Mouse (Mus musculus): Measurements from ENCODE around the gene Appl1. TPM values are rescaled to one million over a fixed set of nuclear protein-coding genes. Genes with fewer than 3 reads are reported as not detected.
"Not testable (repeated sequence)": the region's sequence is repeated elsewhere in the genome, so short reads cannot be mapped to it uniquely, and the experiment has no call there.

The Appl1 gene
- polyA plus RNA-seq, 1 experiment from 2014 or later: 45.9 TPM

DNA sequence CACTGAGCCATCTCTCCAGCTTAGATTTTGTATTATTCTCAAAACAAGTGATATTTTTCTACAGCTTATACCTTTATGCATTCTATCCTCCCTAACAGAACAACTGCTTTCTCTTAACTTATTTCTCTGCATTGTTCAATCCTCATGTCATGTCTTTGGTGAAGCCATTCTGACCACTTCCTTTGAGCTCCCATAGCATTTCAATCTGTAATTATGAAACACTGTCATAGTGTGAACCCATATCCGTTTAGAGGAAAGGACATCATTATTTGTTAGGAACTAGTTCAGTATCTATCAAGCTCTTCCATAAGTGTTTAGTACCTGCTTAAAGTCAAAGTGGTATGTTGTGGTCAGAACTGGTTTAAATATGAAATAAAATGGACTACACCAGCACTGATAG is 10.5 kb downstream of the Appl1 start:
- Histone ChIP-seq H3K27ac (replicated peaks; ENCODE audit: low read depth, low read length) (no peak overlapping the region), H3K9ac (replicated peaks; ENCODE audit: low read length) (no peak overlapping the region), H3K4me3 (ENCODE audit: low read depth, low read length) (no peak overlapping the region), H3K27me3 (ENCODE audit: control insufficient read depth, insufficient read depth, low read length) (no peaks in the 10 kb centered on the region), H3K36me3 (replicated peaks; ENCODE audit: control insufficient read depth, insufficient read depth, low read depth, low read length) (no peaks in the 10 kb centered on the region; the same call in 1 of the 2 replicates), H3K4me2 (ENCODE audit: low read depth, low read length) (no peak overlapping the region), H3K4me1 (ENCODE audit: control insufficient read depth, insufficient read depth, low read length) (no peaks in the 10 kb centered on the region), H3K9me3 (replicated peaks; ENCODE audit: control insufficient read depth, low read length) (no peaks in the 10 kb centered on the region)
- ATAC-seq (replicated peaks; ENCODE audit: insufficient number of reproducible peaks, low FRiP score, low TSS enrichment, low read depth) (no peak), DNase-seq (ENCODE audit: low spot score) (no peak)
- WGBS: 93% methylated on average over 1 of the region's 1 CpGs

DNA sequence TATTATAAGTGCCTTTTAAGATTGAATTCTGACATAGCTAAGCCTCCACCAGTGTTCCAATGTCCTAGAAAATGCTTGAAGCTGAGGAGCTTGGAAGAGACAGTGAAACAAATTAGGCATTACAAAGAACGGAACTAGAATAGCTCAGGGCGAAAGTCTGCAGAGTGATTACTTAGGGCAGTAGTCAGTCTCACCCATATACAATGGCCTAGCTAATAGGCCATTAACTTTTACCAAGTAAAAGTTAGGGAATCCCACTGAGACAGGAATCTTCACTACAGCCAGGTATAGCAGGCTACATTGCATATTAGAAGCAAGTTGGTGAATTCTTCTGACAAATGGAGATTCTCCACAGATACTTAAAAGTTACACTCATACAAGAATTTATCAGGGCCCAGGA is 14.9 kb downstream of the Appl1 start:
- H3K36me3 ChIP-seq (replicated peaks; ENCODE audit: control insufficient read depth, insufficient read depth, low read depth, low read length); ATAC-seq (replicated peaks; ENCODE audit: insufficient number of reproducible peaks, low FRiP score, low TSS enrichment, low read depth); H3K4me2 ChIP-seq (ENCODE audit: low read depth, low read length); H3K9me3 ChIP-seq (replicated peaks; ENCODE audit: control insufficient read depth, low read length); H3K27ac ChIP-seq (replicated peaks; ENCODE audit: low read depth, low read length); H3K4me1 ChIP-seq (ENCODE audit: control insufficient read depth, insufficient read depth, low read length); H3K27me3 ChIP-seq (ENCODE audit: control insufficient read depth, insufficient read depth, low read length); DNase-seq (ENCODE audit: low spot score); H3K4me3 ChIP-seq (ENCODE audit: low read depth, low read length); H3K9ac ChIP-seq (replicated peaks; ENCODE audit: low read length): not testable (repeated sequence)
- 92% methylated on average over 2 of the region's 2 CpGs for WGBS

DNA sequence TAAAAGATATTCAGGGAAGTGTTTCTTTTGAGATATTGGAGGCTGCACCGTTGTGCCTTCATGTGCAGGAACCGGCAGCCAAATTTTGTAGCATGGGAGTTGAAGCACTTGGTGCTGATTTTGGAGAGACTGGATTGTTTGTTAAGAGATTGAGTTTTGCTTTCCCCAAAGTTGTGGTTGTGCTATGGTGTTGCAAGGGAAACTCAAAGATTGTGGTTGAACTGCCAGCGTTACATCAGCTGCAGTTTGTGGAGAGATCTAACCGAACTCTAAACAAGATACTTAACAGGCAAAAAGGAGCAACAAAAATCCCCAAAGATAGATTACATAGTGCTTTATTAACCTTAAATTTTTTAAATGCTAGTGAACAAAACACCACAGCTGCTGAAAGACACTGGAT is 35.5 kb downstream of the Appl1 start:
- no peak overlapping the region for H3K9ac ChIP-seq (replicated peaks; ENCODE audit: low read length)
- ATAC-seq (replicated peaks; ENCODE audit: insufficient number of reproducible peaks, low FRiP score, low TSS enrichment, low read depth): no peak

DNA sequence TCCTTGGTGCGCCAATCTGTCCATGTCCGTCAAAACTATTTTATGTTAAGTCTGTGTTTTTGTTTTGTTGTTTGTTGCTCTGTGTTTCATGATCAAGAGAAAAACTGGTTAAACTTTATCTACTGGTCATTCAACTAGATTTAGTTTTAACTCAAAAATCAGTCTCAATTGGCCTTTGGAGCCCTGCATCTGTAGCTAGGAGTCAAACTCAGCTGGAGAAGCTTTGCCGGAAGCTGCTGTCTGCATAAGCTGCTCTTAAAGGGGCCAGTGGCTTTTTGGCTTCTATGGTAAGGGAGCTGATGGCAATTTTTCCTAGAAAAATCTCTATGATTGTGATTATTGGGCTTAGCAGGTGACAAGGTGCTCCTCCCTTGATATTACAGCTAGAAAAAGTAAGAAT is 36.1 kb downstream of the Appl1 start:
- no peak for ATAC-seq (replicated peaks; ENCODE audit: insufficient number of reproducible peaks, low FRiP score, low TSS enrichment, low read depth)
- H3K4me2 ChIP-seq (ENCODE audit: low read depth, low read length): no peak overlapping the region

More for the DNA sequence above, 35.5 kb downstream of the Appl1 start:
- no peaks in the 10 kb centered on the region for H3K27me3 ChIP-seq (ENCODE audit: control insufficient read depth, insufficient read depth, low read length)
- H3K4me1 ChIP-seq (ENCODE audit: control insufficient read depth, insufficient read depth, low read length): no peaks in the 10 kb centered on the region
- H3K27ac ChIP-seq (replicated peaks; ENCODE audit: low read depth, low read length): no peak overlapping the region
- no peak overlapping the region for H3K4me3 ChIP-seq (ENCODE audit: low read depth, low read length)
- no peak overlapping the region for H3K4me2 ChIP-seq (ENCODE audit: low read depth, low read length)
- no peaks in the 10 kb centered on the region for H3K36me3 ChIP-seq (replicated peaks; ENCODE audit: control insufficient read depth, insufficient read depth, low read depth, low read length)
- DNase-seq (ENCODE audit: low spot score): no peak
- no peaks in the 10 kb centered on the region for H3K9me3 ChIP-seq (replicated peaks; ENCODE audit: control insufficient read depth, low read length)
- WGBS: 93% methylated on average over 4 of the region's 4 CpGs

DNA sequence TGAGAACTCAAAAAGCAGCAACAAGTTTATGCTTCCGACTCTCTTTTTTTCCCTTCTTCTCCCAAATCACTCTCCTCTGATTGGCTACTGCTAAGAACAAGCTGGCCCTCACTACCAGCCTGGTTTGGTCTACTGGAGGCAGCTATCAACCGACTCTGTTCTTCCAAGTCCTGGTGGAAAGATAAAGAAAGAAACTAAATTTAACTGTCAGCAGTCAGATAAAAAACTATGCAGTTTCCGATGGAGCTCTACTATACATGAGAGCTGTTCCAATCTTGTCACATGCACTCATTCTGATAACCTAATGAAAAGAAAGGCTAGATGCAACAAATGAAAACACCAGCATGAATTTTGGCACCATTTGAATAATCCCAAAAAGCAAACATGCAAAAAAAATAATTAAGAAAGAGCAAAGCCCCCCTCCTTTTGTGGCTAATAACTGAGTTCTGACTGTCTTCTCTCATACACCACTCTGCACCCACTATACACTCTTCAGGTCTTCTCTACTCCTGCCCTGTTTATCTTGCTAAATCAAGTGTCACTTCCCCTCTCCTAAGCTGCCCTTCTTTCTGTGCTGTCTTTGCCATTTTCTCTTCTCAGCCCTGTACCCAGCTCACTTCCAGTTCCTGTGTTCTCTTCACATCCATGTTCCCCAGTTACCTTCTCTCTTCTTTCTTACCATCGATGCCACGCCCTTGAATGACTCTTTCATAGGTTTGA is 47.2 kb downstream of the Appl1 start:
- H3K4me3 ChIP-seq (ENCODE audit: low read depth, low read length): no peak overlapping the region
- WGBS: 90% methylated on average over 5 of the region's 5 CpGs

More for the DNA sequence above, 36.1 kb downstream of the Appl1 start:
- DNase-seq (ENCODE audit: low spot score): no peak
- WGBS: 93% methylated on average over 3 of the region's 3 CpGs
- Histone ChIP-seq H3K27me3 (ENCODE audit: control insufficient read depth, insufficient read depth, low read length) (no peaks in the 10 kb centered on the region), H3K9ac (replicated peaks; ENCODE audit: low read length) (no peak overlapping the region), H3K4me1 (ENCODE audit: control insufficient read depth, insufficient read depth, low read length) (no peaks in the 10 kb centered on the region), H3K27ac (replicated peaks; ENCODE audit: low read depth, low read length) (no peak overlapping the region), H3K9me3 (replicated peaks; ENCODE audit: control insufficient read depth, low read length) (no peaks in the 10 kb centered on the region), H3K4me3 (ENCODE audit: low read depth, low read length) (no peak overlapping the region), H3K36me3 (replicated peaks; ENCODE audit: control insufficient read depth, insufficient read depth, low read depth, low read length) (no peaks in the 10 kb centered on the region)

DNA sequence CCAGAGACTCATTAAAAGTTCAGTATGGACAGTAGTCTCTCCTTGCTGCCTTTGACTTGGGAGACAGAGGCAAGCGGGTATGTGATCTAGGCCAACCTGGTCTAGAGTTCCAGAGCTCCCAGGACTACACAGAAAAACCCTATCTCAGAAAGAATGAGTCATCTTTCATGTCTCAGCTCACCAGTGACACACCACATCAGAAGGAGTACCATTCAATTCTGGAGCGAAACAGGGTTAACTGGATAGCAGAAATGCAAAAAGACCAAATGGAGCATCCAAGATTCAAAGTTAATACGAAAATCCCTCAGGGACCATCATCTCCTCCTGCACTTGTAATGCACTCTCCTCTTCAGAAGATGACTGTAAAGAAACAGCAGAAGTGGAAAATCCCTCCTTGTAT is 51.7 kb downstream of the Appl1 start:
- H3K9me3 ChIP-seq (replicated peaks; ENCODE audit: control insufficient read depth, low read length): no peaks in the 10 kb centered on the region
- H3K36me3 ChIP-seq (replicated peaks; ENCODE audit: control insufficient read depth, insufficient read depth, low read depth, low read length): no peaks in the 10 kb centered on the region; the same call in 1 of the 2 replicates
- H3K4me3 ChIP-seq (ENCODE audit: low read depth, low read length): no peak overlapping the region
- ATAC-seq (replicated peaks; ENCODE audit: insufficient number of reproducible peaks, low FRiP score, low TSS enrichment, low read depth): no peak
- H3K4me2 ChIP-seq (ENCODE audit: low read depth, low read length): no peak overlapping the region
- H3K27me3 ChIP-seq (ENCODE audit: control insufficient read depth, insufficient read depth, low read length): no peaks in the 10 kb centered on the region
- 94% methylated on average over 3 of the region's 3 CpGs for WGBS
- no peaks in the 10 kb centered on the region for H3K4me1 ChIP-seq (ENCODE audit: control insufficient read depth, insufficient read depth, low read length)
- no peak for DNase-seq (ENCODE audit: low spot score)
- H3K9ac ChIP-seq (replicated peaks; ENCODE audit: low read length): no peak overlapping the region
- no peak overlapping the region for H3K27ac ChIP-seq (replicated peaks; ENCODE audit: low read depth, low read length)

More for the DNA sequence above, 47.2 kb downstream of the Appl1 start:
- no peak for ATAC-seq (replicated peaks; ENCODE audit: insufficient number of reproducible peaks, low FRiP score, low TSS enrichment, low read depth)
- Histone ChIP-seq H3K36me3 (replicated peaks; ENCODE audit: control insufficient read depth, insufficient read depth, low read depth, low read length) (no peaks in the 10 kb centered on the region; the same call in 1 of the 2 replicates), H3K4me1 (ENCODE audit: control insufficient read depth, insufficient read depth, low read length) (no peaks in the 10 kb centered on the region), H3K27ac (replicated peaks; ENCODE audit: low read depth, low read length) (no peak overlapping the region), H3K9me3 (replicated peaks; ENCODE audit: control insufficient read depth, low read length) (no peaks in the 10 kb centered on the region), H3K9ac (replicated peaks; ENCODE audit: low read length) (no peak overlapping the region), H3K4me2 (ENCODE audit: low read depth, low read length) (no peak overlapping the region), H3K27me3 (ENCODE audit: control insufficient read depth, insufficient read depth, low read length) (no peaks in the 10 kb centered on the region)
- DNase-seq (ENCODE audit: low spot score): no peak

DNA sequence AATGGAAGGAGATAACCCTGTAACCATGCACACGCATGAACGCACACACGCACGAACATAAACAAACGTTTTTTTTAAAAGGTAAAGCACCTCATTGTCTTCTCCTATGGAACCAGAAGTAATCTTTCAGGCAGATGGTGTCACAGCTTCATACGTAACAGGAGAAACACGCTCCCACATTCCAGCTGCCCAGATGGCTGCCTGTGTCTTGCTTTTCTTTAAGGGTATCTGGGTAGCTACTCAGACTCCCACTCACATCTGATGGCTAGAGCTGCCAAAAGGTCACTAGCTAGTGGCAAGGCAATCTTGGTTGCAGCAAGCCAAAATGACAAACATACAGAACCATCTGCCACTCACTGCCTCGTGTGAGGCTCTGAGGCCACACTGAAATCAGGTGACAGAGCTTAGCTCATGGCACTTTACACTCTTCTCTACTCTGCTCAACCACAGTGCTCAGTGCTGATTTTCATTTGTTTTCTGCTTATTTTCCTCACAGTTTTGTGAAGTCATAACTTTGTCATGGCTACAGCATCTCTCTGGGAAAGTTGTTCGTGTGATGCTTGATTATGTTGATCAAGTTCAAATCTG is 57.3 kb downstream of the Appl1 start:
- WGBS: 77% methylated on average over 9 of the region's 9 CpGs
- DNase-seq (ENCODE audit: low spot score): no peak
- Histone ChIP-seq H3K36me3 (replicated peaks; ENCODE audit: control insufficient read depth, insufficient read depth, low read depth, low read length) (no peaks in the 10 kb centered on the region), H3K9ac (replicated peaks; ENCODE audit: low read length) (no peak overlapping the region), H3K4me3 (ENCODE audit: low read depth, low read length) (no peak overlapping the region), H3K27ac (replicated peaks; ENCODE audit: low read depth, low read length) (no peak overlapping the region), H3K9me3 (replicated peaks; ENCODE audit: control insufficient read depth, low read length) (no peaks in the 10 kb centered on the region), H3K4me2 (ENCODE audit: low read depth, low read length) (no peak overlapping the region), H3K4me1 (ENCODE audit: control insufficient read depth, insufficient read depth, low read length) (no peaks in the 10 kb centered on the region), H3K27me3 (ENCODE audit: control insufficient read depth, insufficient read depth, low read length) (no peaks in the 10 kb centered on the region)
- ATAC-seq (replicated peaks; ENCODE audit: insufficient number of reproducible peaks, low FRiP score, low TSS enrichment, low read depth): no peak

DNA sequence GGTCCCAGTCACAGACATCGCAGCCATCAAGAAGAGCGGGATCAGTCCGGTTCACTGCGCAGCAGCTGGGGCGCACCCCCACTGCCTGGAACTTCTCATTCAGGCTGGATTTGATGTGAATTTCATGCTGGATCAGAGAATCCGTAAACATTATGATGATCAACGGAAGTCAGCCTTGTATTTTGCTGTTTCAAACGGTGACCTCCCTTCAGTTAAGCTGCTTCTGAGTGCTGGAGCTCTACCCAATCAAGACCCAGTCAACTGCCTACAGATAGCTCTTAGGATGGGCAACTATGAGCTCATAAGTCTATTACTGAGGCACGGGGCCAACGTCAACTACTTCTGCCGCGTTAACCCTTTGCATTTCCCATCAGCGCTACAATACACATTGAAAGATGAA is 59.2 kb downstream of the Appl1 start:
- Histone ChIP-seq H3K9me3 (replicated peaks; ENCODE audit: control insufficient read depth, low read length) (no peaks in the 10 kb centered on the region), H3K4me2 (ENCODE audit: low read depth, low read length) (no peak overlapping the region), H3K36me3 (replicated peaks; ENCODE audit: control insufficient read depth, insufficient read depth, low read depth, low read length) (no peaks in the 10 kb centered on the region), H3K27ac (replicated peaks; ENCODE audit: low read depth, low read length) (no peak overlapping the region), H3K9ac (replicated peaks; ENCODE audit: low read length) (no peak overlapping the region), H3K4me1 (ENCODE audit: control insufficient read depth, insufficient read depth, low read length) (no peaks in the 10 kb centered on the region), H3K27me3 (ENCODE audit: control insufficient read depth, insufficient read depth, low read length) (no peaks in the 10 kb centered on the region), H3K4me3 (ENCODE audit: low read depth, low read length) (no peak overlapping the region)
- no peak for ATAC-seq (replicated peaks; ENCODE audit: insufficient number of reproducible peaks, low FRiP score, low TSS enrichment, low read depth)
- WGBS: 93% methylated on average over 13 of the region's 13 CpGs
- no peak for DNase-seq (ENCODE audit: low spot score)
